Mouse (Mus musculus) Patski (cell line): Measurements from ENCODE around the gene Cenpn. TPM values are rescaled to one million over a fixed set of nuclear protein-coding genes. Genes with fewer than 3 reads are reported as not detected.
A peak's percentile ranks its signal among the peaks of the same experiment; 100 is the strongest.

Experiments
- ATAC-seq: fragments of 100-300 bp; one replicate; pipeline ENCODE4 v1.8.0; 2021
- CTCF ChIA-PET: fragments of 350-600 bp; sonication (Branson Sonifier 250); formaldehyde crosslinking; loops from one replicate; lab custom pipeline; 2022; ENCODE audit warnings: inconsistent platforms; lab: Charles Lee
- POLR2A ChIA-PET: fragments of 350-600 bp; sonication (Branson Sonifier 250); formaldehyde crosslinking; loops from one replicate; lab custom pipeline; 2022; ENCODE audit warnings: antibody characterized with exemption, inconsistent platforms; lab: Charles Lee
- DNase-seq: peaks from one replicate; pipeline ENCODE4 v3.0.0-alpha.2; 2011; ENCODE audit warnings: low read depth, low spot score
- H3K27me3 ChIP-seq: fragments of 371-371 bp; one replicate; pipeline ENCODE4 v1.5.1; 2021
- CTCF ChIP-seq: fragments of 100-300 bp; IDR thresholded peaks from one replicate; pipeline ENCODE4 v1.5.1; 2021
- in situ Hi-C: fragments of 300-500 bp; cut with MboI; formaldehyde crosslinking; loops from 3 replicates; pipeline ENCODE4 v1.11.1; 2018; ENCODE audit warnings: low pct_unique_long_range_greater_than_20kb, mixed read lengths
- polyA plus RNA-seq: library from polyadenylated mRNA; unstranded; gene quantifications from one replicate; pipeline ENCODE4 v1.2.3, GENCODE M21; 2021

Cenpn gene
- polyA plus RNA-seq, 1 experiment from 2014 or later = 17.3 TPM

- no peak for TF ChIP-seq CTCF
- CTCF ChIA-PET = interaction anchor here (1.9 kb wide), 1 partner anchor 8 kb away, joined by 6 read pairs; no protein-coding TSS in a partner anchor
Observed at GRCm38 (mm10) chr8:116935506-116935905, 14.0 kb downstream of the Cenpn start.

DNA sequence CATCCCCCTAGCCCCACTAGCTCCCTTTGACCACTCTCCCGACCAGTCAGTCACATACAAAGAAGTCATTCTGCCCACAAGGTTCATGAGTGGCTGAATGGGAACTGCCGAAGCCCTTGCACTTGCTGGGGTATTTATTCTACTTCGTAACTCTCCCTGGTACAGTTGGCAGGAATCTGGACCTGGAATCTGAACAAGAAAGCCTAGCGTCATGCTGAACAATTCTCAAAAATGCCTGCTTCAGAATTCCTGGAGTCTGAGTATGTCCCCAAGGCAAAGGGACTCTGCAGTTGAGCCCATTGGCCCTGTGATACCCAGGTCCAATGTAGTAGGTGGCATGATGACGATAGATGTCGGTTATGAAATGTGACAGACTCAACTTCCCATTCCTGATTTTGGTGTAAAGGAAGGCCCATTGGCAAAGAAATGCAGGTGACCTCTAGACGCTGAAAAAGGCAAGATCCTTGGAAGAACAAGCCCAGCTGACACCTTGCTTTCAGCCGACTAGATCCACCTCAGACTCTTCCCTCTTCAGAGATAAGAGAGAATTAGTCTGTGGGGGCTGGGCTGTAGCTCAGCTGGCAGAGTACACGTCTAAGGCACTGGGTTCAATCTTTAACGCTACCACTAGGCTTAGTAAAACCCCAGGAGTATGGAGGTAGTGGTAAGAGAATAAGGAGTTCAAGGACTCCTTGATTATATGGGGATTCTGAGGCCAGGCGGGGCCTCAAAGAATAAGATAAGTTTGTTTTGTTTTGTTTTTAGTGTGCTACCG lies 20.9 kb downstream of the Cenpn start:
- in situ Hi-C loops = loop anchor here (5.0 kb wide), 1 partner anchor 35 kb away; the partner anchor contains the start of gene 1700030J22Rik

More at GRCm38 (mm10) chr8:116935506-116935905, 14.0 kb downstream of the Cenpn start:
- DNase-seq = no peak
- POLR2A ChIA-PET = no interaction called here
- no peaks in the 10 kb centered on the region for H3K27me3 ChIP-seq
- ATAC-seq = no peak
- in situ Hi-C loops = no loop called here

DNA sequence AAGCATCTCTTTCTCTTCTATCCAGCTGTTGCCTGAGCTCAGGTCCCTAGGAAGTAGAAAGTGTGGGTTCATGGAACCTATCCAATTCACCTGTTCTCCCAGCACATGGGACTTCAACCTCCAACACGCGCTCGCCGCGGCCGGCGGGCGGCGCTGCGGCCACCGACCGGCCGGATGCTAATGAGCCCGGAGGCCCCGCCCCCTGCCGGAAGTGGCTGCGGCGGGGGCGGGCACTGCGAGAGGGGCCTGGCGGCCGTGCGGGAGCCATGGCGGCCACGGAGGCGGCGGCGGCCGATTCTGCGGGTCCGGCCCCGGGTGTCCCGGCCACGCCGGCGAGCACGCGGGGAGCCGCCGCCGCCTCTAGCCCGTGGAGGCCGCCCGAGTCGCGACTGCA lies 21.6 kb downstream of the Cenpn start, which contains the start of gene Atmin:
TSS of gene Atmin (plus strand) at position 233 of the 394 bp plus-strand sequence.
- ChIA-PET CTCF (interaction anchor here (0.8 to 1.7 kb wide), 3 partner anchors 9 to 37 kb away, joined by 3 to 6 read pairs (median 5); partner anchors contain the start of gene 1700030J22Rik), POLR2A (interaction anchor here (1.0 kb wide), 1 partner anchor 20 kb away, joined by 3 read pairs; no protein-coding TSS in a partner anchor)
- in situ Hi-C loops = loop anchor here (5.0 kb wide), 1 partner anchor 34 kb away; the partner anchor contains the start of gene 1700030J22Rik
- H3K27me3 ChIP-seq = no peaks in the 10 kb centered on the region
- ATAC-seq = peak; percentile 93
- no peak for DNase-seq
- peak; percentile 98 for TF ChIP-seq CTCF

More for the DNA sequence above, 20.9 kb downstream of the Cenpn start:
- CTCF ChIA-PET = interaction anchor here (0.8 to 1.7 kb wide), 2 partner anchors 9 to 36 kb away, joined by 3 to 5 read pairs; partner anchors contain the start of gene 1700030J22Rik
- DNase-seq (no peak), ATAC-seq (no peak)
- TF ChIP-seq CTCF = no peak
- POLR2A ChIA-PET = interaction anchor here (1.0 to 1.1 kb wide), 2 partner anchors 11 to 19 kb away, joined by 3 read pairs; no protein-coding TSS in a partner anchor
- H3K27me3 ChIP-seq = no peaks in the 10 kb centered on the region

- peak; percentile 58 for ATAC-seq
- no peaks in the 10 kb centered on the region for H3K27me3 ChIP-seq
- DNase-seq = no peak
- CTCF ChIA-PET = interaction anchor here (0.9 to 1.7 kb wide), 3 partner anchors 12 to 37 kb away, joined by 4 to 6 read pairs (median 5); partner anchors contain the start of gene 1700030J22Rik
- POLR2A ChIA-PET = interaction anchor here (1.0 kb wide), 2 partner anchors 20 to 29 kb away, joined by 3 to 4 read pairs; no protein-coding TSS in a partner anchor
- TF ChIP-seq CTCF = no peak
- in situ Hi-C loops = loop anchor here (5.0 kb wide), 1 partner anchor 34 kb away; the partner anchor contains the start of gene 1700030J22Rik
Observed at GRCm38 (mm10) chr8:116943555-116944384, 22.2 kb downstream of the Cenpn start.

GRCm38 (mm10) chr8:116944385-116944696 lies 22.8 kb downstream of the Cenpn start:
- TF ChIP-seq CTCF = no peak
- no peak for DNase-seq
- no peaks in the 10 kb centered on the region for H3K27me3 ChIP-seq
- in situ Hi-C loops = loop anchor here (5.0 kb wide), 1 partner anchor 33 kb away; the partner anchor contains the start of gene 1700030J22Rik
- ChIA-PET POLR2A (interaction anchor here (1.0 kb wide), 1 partner anchor 28 kb away, joined by 4 read pairs; no protein-coding TSS in a partner anchor), CTCF (interaction anchor here (0.9 to 1.7 kb wide), 3 partner anchors 11 to 36 kb away, joined by 4 to 6 read pairs (median 5); partner anchors contain the start of gene 1700030J22Rik)
- ATAC-seq = no peak

- CTCF ChIA-PET = interaction anchor here (0.7 kb wide), 1 partner anchor 36 kb away, joined by 3 read pairs; no protein-coding TSS in a partner anchor
- TF ChIP-seq CTCF = no peak
- ATAC-seq (no peak), DNase-seq (no peak)
- POLR2A ChIA-PET = no interaction called here
- H3K27me3 ChIP-seq = no peaks in the 10 kb centered on the region
- in situ Hi-C loops = no loop called here
Observed at GRCm38 (mm10) chr8:116945169-116945910, 23.8 kb downstream of the Cenpn start.

DNA sequence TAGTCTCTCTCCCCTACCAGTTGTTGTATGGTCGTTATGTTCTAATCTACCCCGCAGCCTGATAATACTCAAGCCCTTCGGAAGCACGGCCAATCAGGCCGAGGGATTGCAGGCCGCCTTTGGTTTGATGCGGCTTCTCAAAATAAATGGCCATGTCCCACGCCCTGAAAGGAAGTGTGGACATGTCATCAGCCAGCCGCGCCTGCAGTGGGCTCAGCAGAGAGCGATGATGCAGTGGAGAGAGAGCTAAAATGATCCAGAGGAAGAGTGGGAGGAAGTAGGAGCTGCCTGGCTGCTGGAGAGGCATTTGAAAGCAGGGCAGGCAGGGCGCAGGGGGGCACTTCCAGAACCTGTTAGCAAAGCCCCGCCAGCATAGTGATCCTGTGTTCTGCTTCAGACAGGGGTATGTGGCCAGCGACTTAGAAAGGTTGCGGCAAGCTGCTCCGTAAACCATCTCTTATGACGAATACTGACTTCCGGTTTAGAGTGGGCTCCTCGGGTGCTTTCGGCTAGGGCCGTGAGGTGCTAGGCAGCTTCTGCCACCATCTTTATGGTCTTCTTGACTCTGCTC lies 24.8 kb downstream of the Cenpn start:
- POLR2A ChIA-PET = interaction anchor here (1.1 kb wide), 1 partner anchor 223 kb away, joined by 3 read pairs; no protein-coding TSS in a partner anchor
- TF ChIP-seq CTCF = no peak
- H3K27me3 ChIP-seq = no peaks in the 10 kb centered on the region
- DNase-seq (no peak), ATAC-seq (no peak)
- in situ Hi-C loops = no loop called here
- CTCF ChIA-PET = no interaction called here

GRCm38 (mm10) chr8:116946851-116947250 lies 25.3 kb downstream of the Cenpn start:
- ChIA-PET CTCF (no interaction called here), POLR2A (interaction anchor here (1.1 kb wide), 1 partner anchor 223 kb away, joined by 3 read pairs; no protein-coding TSS in a partner anchor)
- no peak for TF ChIP-seq CTCF
- in situ Hi-C loops = no loop called here
- H3K27me3 ChIP-seq = no peaks in the 10 kb centered on the region
- ATAC-seq (no peak), DNase-seq (no peak)

GRCm38 (mm10) chr8:116947589-116947988 lies 26.1 kb downstream of the Cenpn start:
- in situ Hi-C loops = no loop called here
- ATAC-seq (no peak), DNase-seq (no peak)
- POLR2A ChIA-PET = no interaction called here
- TF ChIP-seq CTCF = no peak
- CTCF ChIA-PET = interaction anchor here (1.1 kb wide), 1 partner anchor 12 kb away, joined by 3 read pairs; no protein-coding TSS in a partner anchor
- H3K27me3 ChIP-seq = no peaks in the 10 kb centered on the region
